Mouse (Mus musculus): ENCODE results near the gene Myl9. TPM values are rescaled to one million over a fixed set of nuclear protein-coding genes. Genes with fewer than 3 reads are reported as not detected.

Gene Myl9
- 19.7 TPM for polyA plus RNA-seq (2014; fragmentation: Illumina TruSeq; extraction: RNeasy Lipid Tissue Mini Kit (QIAGEN cat#74804))

DNA sequence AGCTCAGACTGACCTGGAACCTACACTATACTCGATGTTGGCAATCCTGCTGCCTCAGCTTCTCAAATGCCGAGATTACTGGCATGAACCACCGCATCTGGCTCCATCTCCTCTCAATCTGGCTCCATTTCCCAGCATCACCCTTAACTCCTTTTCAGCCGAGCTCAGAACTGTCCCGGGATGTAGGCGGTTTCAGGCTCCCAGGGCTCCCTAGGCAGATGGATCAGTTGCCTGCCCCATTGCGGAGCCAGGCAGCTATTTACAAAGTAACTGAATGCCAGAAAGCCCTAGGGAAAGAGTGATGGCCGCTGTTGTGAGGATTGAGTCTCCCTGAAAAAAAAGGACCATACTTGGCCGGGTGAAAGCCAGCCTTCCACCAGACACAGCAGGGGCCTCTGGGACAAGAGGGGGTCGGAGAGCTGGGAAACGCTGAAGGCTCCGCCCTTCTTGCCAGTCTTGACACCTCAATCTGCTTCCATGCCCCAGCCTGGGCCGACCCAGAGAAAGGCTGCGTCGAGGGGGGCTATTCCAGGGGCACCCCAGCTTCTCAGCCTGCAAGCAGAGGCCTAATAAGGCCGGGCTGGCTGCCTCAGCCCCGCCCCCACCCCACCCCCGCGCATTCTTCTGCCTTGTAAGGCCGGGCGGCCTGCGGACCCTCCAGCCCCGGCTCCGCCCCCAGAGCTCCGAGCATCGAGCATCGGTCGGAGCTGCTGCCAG lies at the start of gene Myl9:
Myl9 (plus strand) TSS at position 683 of the 717 bp plus-strand sequence.

Other genes starting within 250 kb of the Myl9 start
- 5.6 TPM for gene Aar2, start 227.8 kb upstream of the Myl9 start, polyA plus RNA-seq (2014; fragmentation: Illumina TruSeq; extraction: RNeasy Lipid Tissue Mini Kit (QIAGEN cat#74804))
- gene Dlgap4, start 161.7 kb upstream of the Myl9 start, polyA plus RNA-seq (2014; fragmentation: Illumina TruSeq; extraction: RNeasy Lipid Tissue Mini Kit (QIAGEN cat#74804)): 10.4 TPM
- gene Tgif2, start 64.6 kb downstream of the Myl9 start, polyA plus RNA-seq (2014; fragmentation: Illumina TruSeq; extraction: RNeasy Lipid Tissue Mini Kit (QIAGEN cat#74804)): 9.9 TPM
- 0.94 TPM for gene 4930518I15Rik, start 82.5 kb downstream of the Myl9 start, polyA plus RNA-seq (2014; fragmentation: Illumina TruSeq; extraction: RNeasy Lipid Tissue Mini Kit (QIAGEN cat#74804))
- gene Rab5if, start 87.7 kb downstream of the Myl9 start, polyA plus RNA-seq (2014; fragmentation: Illumina TruSeq; extraction: RNeasy Lipid Tissue Mini Kit (QIAGEN cat#74804)): 113 TPM
- 0.63 TPM for gene Sla2, start 111.8 kb downstream of the Myl9 start, polyA plus RNA-seq (2014; fragmentation: Illumina TruSeq; extraction: RNeasy Lipid Tissue Mini Kit (QIAGEN cat#74804))
- 45.0 TPM for gene Ndrg3, start 216.6 kb downstream of the Myl9 start, polyA plus RNA-seq (2014; fragmentation: Illumina TruSeq; extraction: RNeasy Lipid Tissue Mini Kit (QIAGEN cat#74804))
- gene Dsn1, start 231.7 kb downstream of the Myl9 start, polyA plus RNA-seq (2014; fragmentation: Illumina TruSeq; extraction: RNeasy Lipid Tissue Mini Kit (QIAGEN cat#74804)): 30.4 TPM

Measured in ovary, adult 10 weeks (tissue).